9 mouse cellular contexts compared by ENCODE assay signal in the genomic region with DNA sequence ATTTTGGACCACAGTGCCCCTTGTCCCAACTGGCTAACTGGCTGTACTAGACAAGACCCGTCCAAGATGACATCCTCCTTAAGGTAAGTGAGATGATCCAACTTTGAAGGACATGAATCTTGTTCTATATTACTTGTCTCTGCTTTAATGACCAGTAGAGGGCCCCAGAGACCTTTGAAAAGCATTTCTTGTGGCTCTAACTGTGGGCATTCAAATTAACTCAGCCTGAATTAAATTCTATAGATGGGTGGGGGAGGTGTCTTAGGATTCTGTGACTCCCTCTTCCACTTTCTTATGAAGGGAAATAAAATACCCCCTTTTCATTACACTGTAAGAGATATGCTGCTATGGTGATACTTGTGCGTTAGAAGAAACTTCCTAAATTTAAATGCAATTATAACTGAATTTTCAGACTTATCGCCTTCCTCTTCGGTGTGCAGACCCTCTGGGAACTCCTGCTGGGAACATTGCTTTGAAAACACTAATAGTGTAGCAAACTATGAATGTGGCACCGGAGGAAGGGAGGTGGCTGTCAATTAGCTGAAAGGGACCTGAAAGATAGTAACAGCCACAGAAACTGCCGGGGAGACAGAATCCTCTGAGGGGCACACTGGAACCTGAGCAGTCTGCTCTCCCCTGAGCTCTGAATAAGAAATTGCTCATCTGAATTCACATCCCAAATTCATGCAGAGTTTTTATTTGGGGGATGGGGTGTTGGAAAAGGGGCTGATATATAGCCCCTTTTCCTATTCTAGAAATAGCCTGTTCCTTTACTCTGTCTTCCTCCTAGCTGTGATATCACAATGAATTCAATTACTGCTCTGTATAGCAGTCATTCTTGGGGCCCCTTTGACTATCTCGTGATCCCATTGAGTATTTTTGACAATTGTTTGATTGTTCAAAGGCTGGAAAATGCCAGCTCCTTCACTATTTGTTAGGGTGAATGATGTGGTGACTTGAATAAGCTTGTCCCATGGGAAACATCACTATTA.
DNase-seq lines count a peak whose midpoint lies in the region; ATAC-seq lines count a peak whose summit lies in the region.
"Had no signal": no experiment of that assay in that cellular context is flagged by ENCODE, and none has a peak within 500 bp of the region (broad histone marks: within the 10 kb centered on the region; RNA-seq: fewer than 3 reads in every experiment).

No protein-coding gene starts in this region.

- H3K9me3 ChIP-seq in kidney, embryonic 16.5 days (ENCODE audit: low read length): no peaks in the 10 kb centered on the region
- H3K9me3 ChIP-seq in hindbrain, embryonic 11.5 days (ENCODE audit: control insufficient read depth, low read length): no peaks in the 10 kb centered on the region
- H3K9me3 ChIP-seq in limb, embryonic 10.5 days (replicated peaks): no peaks in the 10 kb centered on the region
- H3K9me3 ChIP-seq: embryonic facial prominence, embryonic 15.5 days had no signal

- no peaks in the 10 kb centered on the region for H3K4me1 ChIP-seq in kidney, embryonic 16.5 days (ENCODE audit: insufficient read depth, low read length)
- no peaks in the 10 kb centered on the region for H3K4me1 ChIP-seq in hindbrain, embryonic 11.5 days (replicated peaks; ENCODE audit: control insufficient read depth, insufficient read depth, low read length)
- peaks cover 4% of the 10 kb centered on the region; the same call in 1 of the 2 replicates for H3K4me1 ChIP-seq in limb, embryonic 10.5 days

- DNase-seq in kidney, adult 9 months: peak; percentile 52
- peak; percentile 41 for DNase-seq in ES-CJ7 (ENCODE audit: low read depth, low spot score)
- DNase-seq in c-Kit-positive CD71-negative TER-119-negative erythroid progenitor cells, embryonic 14.5 days (ENCODE audit: low read depth): peak; percentile 43
- DNase-seq in hindbrain, embryonic 11.5 days (ENCODE audit: low spot score): peak; percentile 78
- DNase-seq in limb, embryonic 10.5 days (ENCODE audit: low spot score): peak; percentile 31
- peak; percentile 9 for DNase-seq in retina, adult 2 months (ENCODE audit: low read depth, low spot score)
- no peak for DNase-seq in testis, postnatal 14 days (ENCODE audit: low spot score)

- 41% methylated on average over 7 of the region's 7 CpGs for WGBS in kidney, embryonic 16.5 days
- 21% methylated on average over 7 of the region's 7 CpGs for WGBS in hindbrain, embryonic 11.5 days
- 56% methylated on average over 7 of the region's 7 CpGs for WGBS in limb, embryonic 10.5 days

- H3K27ac ChIP-seq in kidney, embryonic 16.5 days (ENCODE audit: low read length): no peak overlapping the region
- H3K27ac ChIP-seq in hindbrain, embryonic 11.5 days (ENCODE audit: low read depth, low read length): no peak overlapping the region
- no peak overlapping the region for H3K27ac ChIP-seq in limb, embryonic 10.5 days
- H3K27ac ChIP-seq: embryonic facial prominence, embryonic 15.5 days had no signal

- no peak overlapping the region for H3K9ac ChIP-seq in kidney, embryonic 16.5 days (replicated peaks; ENCODE audit: low read length)
- H3K9ac ChIP-seq in hindbrain, embryonic 11.5 days (ENCODE audit: low read depth, low read length): no peak overlapping the region
- H3K9ac ChIP-seq: embryonic facial prominence, embryonic 15.5 days had no signal

- H3K4me3 ChIP-seq in kidney, embryonic 16.5 days (ENCODE audit: low read length): no peak overlapping the region
- no peak overlapping the region for H3K4me3 ChIP-seq in hindbrain, embryonic 11.5 days (ENCODE audit: low read depth, low read length)
- no peak overlapping the region for H3K4me3 ChIP-seq in limb, embryonic 10.5 days
- H3K4me3 ChIP-seq: embryonic facial prominence, embryonic 15.5 days had no signal

- H3K36me3 ChIP-seq in kidney, embryonic 16.5 days (ENCODE audit: insufficient read depth, low read length): no peaks in the 10 kb centered on the region
- H3K36me3 ChIP-seq in hindbrain, embryonic 11.5 days (ENCODE audit: control insufficient read depth, insufficient read depth, low read length): no peaks in the 10 kb centered on the region
- no peaks in the 10 kb centered on the region for H3K36me3 ChIP-seq in limb, embryonic 10.5 days
- H3K36me3 ChIP-seq: embryonic facial prominence, embryonic 15.5 days had no signal

- H3K27me3 ChIP-seq in kidney, embryonic 16.5 days (ENCODE audit: insufficient read depth, low read length): no peaks in the 10 kb centered on the region
- H3K27me3 ChIP-seq in hindbrain, embryonic 11.5 days (ENCODE audit: control insufficient read depth, insufficient read depth, low read length): no peaks in the 10 kb centered on the region
- no peaks in the 10 kb centered on the region for H3K27me3 ChIP-seq in limb, embryonic 10.5 days (ENCODE audit: low read depth, poor library complexity, severe bottlenecking)
- H3K27me3 ChIP-seq: embryonic facial prominence, embryonic 15.5 days had no signal

- no peak overlapping the region for H3K4me2 ChIP-seq in kidney, embryonic 16.5 days (replicated peaks; ENCODE audit: low read depth, low read length)
- no peak overlapping the region for H3K4me2 ChIP-seq in hindbrain, embryonic 11.5 days (replicated peaks; ENCODE audit: low read depth, low read length)
- H3K4me2 ChIP-seq: embryonic facial prominence, embryonic 15.5 days had no signal

- ATAC-seq in kidney, embryonic 16.5 days (ENCODE audit: low FRiP score, low TSS enrichment): no peak
- peak; percentile 70 for ATAC-seq in hindbrain, embryonic 11.5 days (ENCODE audit: low FRiP score)
